17 mouse cellular contexts compared by ENCODE assay signal in the genomic region with DNA sequence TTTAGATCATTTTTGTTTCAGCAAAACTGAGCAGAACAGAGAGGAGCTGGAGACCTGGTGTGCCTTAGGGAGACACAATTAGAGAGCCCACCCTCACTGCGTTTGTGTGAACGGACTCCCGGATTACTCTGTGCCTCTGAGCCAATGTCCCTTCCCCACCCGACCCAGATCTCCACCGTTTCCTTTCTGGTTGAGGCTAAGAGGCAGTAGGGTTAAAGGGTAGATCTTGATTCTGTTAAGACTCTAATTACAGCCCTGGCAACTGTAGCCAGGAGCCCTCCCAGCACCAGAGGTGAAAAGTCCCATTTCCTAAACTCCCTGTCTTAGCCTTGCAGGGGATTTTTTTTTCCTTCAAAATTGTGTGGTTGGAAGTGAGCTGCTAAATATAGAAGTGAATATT. TPM values are rescaled to one million over a fixed set of nuclear protein-coding genes. Genes with fewer than 3 reads are reported as not detected.
A peak's percentile ranks its signal among the peaks of the same experiment; 100 is the strongest.
DNase-seq lines count a peak whose midpoint lies in the region; ATAC-seq lines count a peak whose summit lies in the region.
"Had no signal": no experiment of that assay in that cellular context is flagged by ENCODE, and none has a peak within 500 bp of the region (broad histone marks: within the 10 kb centered on the region; RNA-seq: fewer than 3 reads in every experiment).

No protein-coding gene starts in this region.

- H3K36me3 ChIP-seq in hindbrain, embryonic 10.5 days: no peaks in the 10 kb centered on the region
- no peaks in the 10 kb centered on the region for H3K36me3 ChIP-seq in hindbrain, embryonic 13.5 days
- H3K36me3 ChIP-seq: embryonic facial prominence, embryonic 13.5 days; liver, embryonic 15.5 days had no signal

- H3K9me3 ChIP-seq in hindbrain, embryonic 10.5 days: no peaks in the 10 kb centered on the region
- no peaks in the 10 kb centered on the region for H3K9me3 ChIP-seq in hindbrain, embryonic 13.5 days
- H3K9me3 ChIP-seq: embryonic facial prominence, embryonic 13.5 days; liver, embryonic 15.5 days had no signal

- H3K9ac ChIP-seq in hindbrain, embryonic 13.5 days: no peak overlapping the region
- H3K9ac ChIP-seq: embryonic facial prominence, embryonic 13.5 days; liver, embryonic 15.5 days had no signal

- peak overlapping the region; percentile 71; the same call in 1 of the 2 replicates for H3K27ac ChIP-seq in hindbrain, embryonic 10.5 days
- no peak overlapping the region for H3K27ac ChIP-seq in hindbrain, embryonic 13.5 days
- H3K27ac ChIP-seq: embryonic facial prominence, embryonic 13.5 days; liver, embryonic 15.5 days; macrophage had no signal

- H3K4me1 ChIP-seq in hindbrain, embryonic 10.5 days (replicated peaks): peaks cover 42% of the 10 kb centered on the region
- peaks cover 34% of the 10 kb centered on the region for H3K4me1 ChIP-seq in hindbrain, embryonic 13.5 days (replicated peaks)
- H3K4me1 ChIP-seq: liver, embryonic 15.5 days had no signal

- no peak for ATAC-seq in hindbrain, embryonic 13.5 days (ENCODE audit: low FRiP score)
- ATAC-seq in frontal cortex, adult (ENCODE audit: low TSS enrichment): no peak
- ATAC-seq: forebrain, embryonic 14.5 days; hindbrain, embryonic 16.5 days had no signal

- no peak overlapping the region for H3K4me3 ChIP-seq in hindbrain, embryonic 10.5 days
- no peak overlapping the region for H3K4me3 ChIP-seq in hindbrain, embryonic 13.5 days
- H3K4me3 ChIP-seq: embryonic facial prominence, embryonic 13.5 days; liver, embryonic 15.5 days had no signal

- peak; percentile 37 for DNase-seq in embryo, embryonic 10.5 days (ENCODE audit: low spot score)
- no peak for DNase-seq in embryo, embryonic 9.5 days (ENCODE audit: extremely low spot score)
- DNase-seq in hindbrain, embryonic 10.5 days (ENCODE audit: low spot score): no peak
- peak; percentile 26 for DNase-seq in retina, postnatal 1 day
- no peak for DNase-seq in retina, embryonic 14.5 days (ENCODE audit: low spot score)
- DNase-seq in MN1 (ENCODE audit: low spot score): no peak
- DNase-seq: cerebellum, adult 2 months; gastrocnemius, postnatal 25 days; midbrain, embryonic 14.5 days; spleen, adult 18-20 months had no signal

- H3K4me2 ChIP-seq in hindbrain, embryonic 13.5 days: no peak overlapping the region
- H3K4me2 ChIP-seq: embryonic facial prominence, embryonic 13.5 days; liver, embryonic 15.5 days had no signal

- 51% methylated on average over 5 of the region's 5 CpGs for whole genome bisulfite sequencing in hindbrain, embryonic 10.5 days
- 60% methylated on average over 5 of the region's 5 CpGs for WGBS in hindbrain, embryonic 13.5 days

- H3K27me3 ChIP-seq in hindbrain, embryonic 10.5 days (ENCODE audit: insufficient read depth, poor library complexity, severe bottlenecking): no peaks in the 10 kb centered on the region
- no peaks in the 10 kb centered on the region for H3K27me3 ChIP-seq in hindbrain, embryonic 13.5 days
- H3K27me3 ChIP-seq: embryonic facial prominence, embryonic 13.5 days; liver, embryonic 15.5 days had no signal

RNA-seq across cellular contexts. Expression of gene Uaca, which starts 47.1 kb away (rescaled TPM):
- polyA plus RNA-seq in hindbrain, embryonic 10.5 days (2016; fragmentation: Nextera tagmentation; extraction: Ambion mirVana): 22.5 and 30.7 TPM in 2 replicates
- polyA plus RNA-seq in hindbrain, embryonic 13.5 days (2015; fragmentation: Nextera tagmentation; extraction: Ambion mirVana): 22.5 and 23.9 TPM in 2 replicates

Comparison
In these comparisons a context has a peak if more than half of its experiments do, and no peak if none do; other contexts are left out.
1. DNase-seq: peak in embryo, embryonic 10.5 days (single experiment) and retina, postnatal 1 day (single experiment); none in embryo, embryonic 9.5 days (single experiment), hindbrain, embryonic 10.5 days (single experiment), retina, embryonic 14.5 days (single experiment) and MN1 (single experiment).